Mouse (Mus musculus) kidney, postnatal 4 days (tissue): ENCODE results near the gene Lpp.

Experiments used
- DNase-seq, 2 experiments: peaks; one replicate each; pipeline ENCODE4 v3.0.0; 2021; ENCODE audit warnings: mixed read lengths in 2 of 2

The Lpp gene

DNA sequence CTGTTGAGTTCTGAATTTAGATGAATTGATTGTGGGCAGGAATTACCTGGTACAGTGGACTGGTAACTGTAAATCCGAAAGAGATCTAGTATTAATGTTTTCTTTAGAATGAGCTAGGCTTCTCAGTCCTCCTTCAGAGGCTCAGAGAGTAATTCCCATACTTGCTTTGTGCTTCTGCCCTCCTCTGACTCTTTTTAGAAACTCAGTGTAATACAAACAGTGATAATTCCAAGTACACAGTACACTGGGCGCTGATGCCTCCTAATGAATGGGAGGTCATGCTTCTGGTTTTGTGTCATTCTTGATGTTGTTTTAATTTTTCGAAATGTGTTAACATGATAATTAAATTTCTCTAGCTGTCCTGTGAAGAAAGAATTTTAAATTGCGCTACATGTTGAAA is 347.4 kb downstream of the Lpp start:
- DNase-seq, result no peak

DNA sequence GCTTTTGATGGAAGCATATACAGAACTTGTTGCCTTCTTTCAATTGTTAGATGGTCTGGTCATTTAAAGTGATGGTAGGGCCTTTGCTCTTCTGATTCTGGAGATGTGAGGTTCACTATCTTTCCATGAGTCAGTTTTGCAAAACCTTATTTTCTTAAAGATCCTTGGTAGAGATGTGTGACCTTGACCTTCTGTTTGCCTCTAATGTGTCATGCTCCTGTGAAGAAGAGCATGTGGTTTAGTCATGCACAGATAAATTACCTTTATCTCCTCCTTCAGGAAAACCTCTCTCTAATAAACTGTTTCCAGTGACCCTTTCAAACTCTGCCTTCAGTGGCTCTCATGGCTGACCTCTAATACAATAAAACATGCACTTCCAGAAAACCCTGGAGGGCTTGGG is 356.5 kb downstream of the Lpp start:
- no peak for DNase-seq

DNA sequence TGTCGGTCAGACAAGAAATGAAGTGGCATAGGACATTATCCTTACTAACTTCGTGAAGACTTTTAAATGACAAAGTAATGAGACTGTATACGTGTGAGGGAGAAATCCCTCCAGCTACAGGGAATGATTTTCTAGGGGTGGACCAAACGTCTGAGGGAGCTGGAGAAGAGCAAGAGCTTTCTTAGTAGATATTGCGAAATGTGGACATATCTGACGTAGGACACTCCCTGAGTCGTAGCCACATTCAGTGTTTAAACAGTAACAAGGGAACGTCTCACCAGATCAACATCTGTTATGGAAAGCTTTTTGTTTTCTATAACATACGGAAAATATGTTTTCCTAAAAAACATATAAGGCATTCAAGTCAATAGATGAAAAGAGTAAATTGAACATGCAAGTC is 362.8 kb downstream of the Lpp start:
- DNase-seq, result no peak

DNA sequence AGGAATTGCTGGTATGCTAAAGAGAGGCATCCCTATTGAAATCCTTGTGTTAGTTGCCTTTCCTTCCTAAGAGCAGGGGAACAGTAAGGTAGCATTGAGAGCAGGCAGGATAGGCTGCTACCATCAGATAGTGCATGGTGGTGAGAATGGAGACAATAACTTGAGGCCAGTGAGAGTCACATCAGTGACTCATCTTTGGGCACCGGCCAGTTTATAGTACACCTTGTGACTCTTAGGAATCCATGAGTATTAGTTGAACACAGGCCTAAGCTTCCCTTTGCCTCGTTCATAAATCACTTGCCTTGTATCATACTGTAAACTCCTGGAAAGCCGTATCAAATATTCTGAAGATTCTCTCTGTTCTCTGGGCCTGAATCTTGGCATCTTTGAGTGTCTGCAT is 372.7 kb downstream of the Lpp start:
- DNase-seq, result no peak

DNA sequence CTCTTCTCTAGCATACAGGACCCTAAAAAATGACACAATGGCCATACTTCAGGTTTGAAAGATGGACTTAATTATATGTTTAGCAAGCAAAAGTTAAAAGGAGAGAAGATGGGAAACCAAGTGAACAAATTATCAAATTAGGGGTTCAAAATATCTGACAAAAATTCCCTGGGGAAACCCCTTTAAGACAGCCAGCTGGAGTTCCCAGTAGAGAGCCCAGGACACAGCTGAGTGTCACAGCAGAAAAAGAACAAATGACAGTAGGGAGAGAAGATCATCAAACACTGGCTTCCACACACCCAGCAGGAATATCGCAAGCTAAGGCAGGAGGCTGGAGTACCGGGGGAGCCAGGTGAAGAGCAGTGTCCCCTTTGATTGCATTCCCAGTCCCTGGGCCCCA is 373.3 kb downstream of the Lpp start:
- DNase-seq, result no peak

DNA sequence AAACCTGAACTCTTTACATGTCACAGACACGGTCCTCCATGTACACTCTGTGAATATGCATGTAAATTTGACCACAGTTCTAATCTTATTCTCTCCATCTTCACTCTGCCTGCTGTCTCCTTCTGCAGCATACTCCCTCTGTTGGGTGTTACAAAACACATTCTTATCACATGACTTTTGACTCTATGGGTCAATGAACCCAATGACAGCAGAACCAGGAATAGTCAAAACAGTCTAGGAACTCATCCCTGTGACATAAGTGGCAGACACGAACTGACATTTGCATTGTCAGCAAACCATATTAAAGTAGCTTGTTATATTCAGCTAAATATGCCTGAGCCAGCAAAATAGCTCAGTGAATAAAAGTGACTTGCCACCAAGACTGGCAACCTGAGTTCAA is 383.7 kb downstream of the Lpp start:
- DNase-seq, result no peak

DNA sequence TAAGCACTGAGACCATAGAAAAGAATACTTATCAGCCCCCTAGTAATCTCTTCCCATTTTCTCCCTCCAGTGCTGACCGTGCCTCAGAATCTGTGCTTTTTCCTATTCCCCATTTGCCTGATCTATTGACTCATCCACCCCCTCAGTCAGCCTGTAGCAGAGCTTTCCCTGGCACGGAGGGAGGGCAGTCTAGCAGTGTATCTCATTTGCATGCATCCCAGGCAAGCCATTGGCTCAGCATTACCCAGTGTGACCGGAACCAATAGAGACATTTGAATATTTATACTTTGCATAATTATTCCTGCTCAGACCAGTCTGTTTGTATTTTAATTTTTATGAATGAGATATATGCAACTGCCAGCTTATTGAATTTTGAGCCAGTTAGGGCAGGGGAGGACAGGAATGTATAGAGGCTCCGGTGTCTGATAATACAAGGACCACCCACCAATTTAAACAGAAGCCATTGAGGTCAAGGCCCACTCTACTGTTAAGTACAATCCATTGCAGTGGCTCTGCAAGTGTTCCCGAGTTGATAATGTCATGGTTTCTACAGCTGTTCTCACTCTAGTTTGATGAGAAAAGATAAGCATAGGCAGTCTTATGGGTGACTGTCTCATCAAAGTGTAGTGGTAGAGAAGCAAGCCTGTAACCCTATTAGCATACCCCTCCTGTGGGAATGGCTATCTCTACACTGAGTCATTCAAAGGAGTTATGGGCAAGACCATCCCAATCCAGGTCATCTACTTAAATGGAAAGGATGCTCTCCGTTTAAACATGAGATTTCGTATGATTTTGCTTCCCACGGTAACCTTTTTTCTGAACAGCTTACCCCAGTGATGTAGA is 385.3 kb downstream of the Lpp start:
- DNase-seq, result no peak

DNA sequence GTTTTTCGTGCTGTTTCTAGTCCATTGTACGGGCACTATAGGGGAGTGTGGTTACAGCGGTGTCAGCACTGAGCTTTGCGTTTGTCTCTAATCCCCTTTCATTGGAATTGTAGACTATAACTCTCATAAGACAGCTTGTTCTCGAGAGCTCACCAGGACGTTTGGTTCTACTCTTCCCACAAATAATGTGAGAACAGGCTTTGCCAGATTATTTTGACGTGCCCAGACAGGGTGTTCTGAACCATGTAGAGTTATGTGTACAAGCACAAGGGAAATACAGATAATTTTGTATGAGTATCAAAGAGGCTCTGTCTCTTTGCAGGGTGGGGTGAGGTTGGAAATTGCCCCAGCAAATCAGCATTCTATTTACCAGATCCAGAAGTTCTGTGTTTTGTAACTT is 387.2 kb downstream of the Lpp start:
- no peak for DNase-seq

DNA sequence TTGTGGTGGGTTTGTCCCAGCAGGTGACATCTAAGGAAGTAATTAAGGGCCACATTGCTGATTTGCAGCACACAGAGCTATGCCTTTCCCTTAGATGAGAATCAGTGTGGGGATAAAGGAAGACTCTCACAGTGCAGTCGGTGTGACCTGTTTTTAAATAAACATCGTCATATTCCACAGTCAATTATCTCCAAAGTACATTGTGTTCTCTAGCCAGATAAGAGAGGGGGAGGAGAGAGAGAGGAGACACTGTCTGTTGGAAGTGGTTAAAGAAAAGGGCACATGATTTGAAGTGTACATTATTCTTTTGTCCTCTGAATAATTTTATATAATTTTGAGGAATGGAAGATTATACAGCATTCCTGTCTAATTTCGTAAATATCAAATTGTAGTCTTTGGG is 388.6 kb downstream of the Lpp start:
- DNase-seq, result no peak

DNA sequence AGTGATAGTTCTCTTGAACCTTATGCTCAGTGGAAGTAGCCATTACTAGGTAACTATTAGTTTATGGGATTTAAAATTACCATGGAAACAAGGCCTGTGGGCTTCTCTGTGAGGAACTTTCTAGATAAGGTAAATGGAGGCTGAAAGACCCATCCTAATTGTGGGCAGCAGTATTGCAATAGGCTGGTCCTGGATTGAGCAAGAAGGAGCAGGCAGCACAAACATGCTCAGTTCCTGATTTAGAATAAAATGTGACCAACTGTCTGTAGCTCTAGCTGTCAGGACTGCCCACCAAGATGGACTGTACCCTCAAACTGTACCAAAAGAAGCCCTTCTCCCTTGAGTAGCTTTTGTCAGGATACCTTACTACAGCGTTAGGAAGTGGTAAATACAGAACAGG is 392.3 kb downstream of the Lpp start:
- no peak for DNase-seq

DNA sequence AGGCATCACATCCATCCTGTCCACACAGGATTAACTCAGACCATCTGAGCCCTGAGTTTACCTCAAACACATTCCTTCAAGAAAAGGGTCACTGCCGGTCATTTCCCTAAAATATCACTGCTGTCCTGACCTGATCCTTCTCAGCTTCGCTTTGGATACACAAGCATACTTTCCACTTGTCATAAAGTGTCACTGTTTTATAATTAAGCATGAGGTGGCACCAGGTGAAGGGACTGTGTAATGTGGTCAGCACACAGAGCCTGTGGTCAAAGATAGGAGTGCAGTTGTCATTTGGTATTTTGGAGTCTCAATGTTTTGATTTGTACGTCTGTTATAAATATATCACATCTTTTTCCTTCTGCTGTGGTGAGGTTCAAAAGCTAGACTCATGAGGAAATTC is 395.7 kb downstream of the Lpp start:
- DNase-seq, result no peak

DNA sequence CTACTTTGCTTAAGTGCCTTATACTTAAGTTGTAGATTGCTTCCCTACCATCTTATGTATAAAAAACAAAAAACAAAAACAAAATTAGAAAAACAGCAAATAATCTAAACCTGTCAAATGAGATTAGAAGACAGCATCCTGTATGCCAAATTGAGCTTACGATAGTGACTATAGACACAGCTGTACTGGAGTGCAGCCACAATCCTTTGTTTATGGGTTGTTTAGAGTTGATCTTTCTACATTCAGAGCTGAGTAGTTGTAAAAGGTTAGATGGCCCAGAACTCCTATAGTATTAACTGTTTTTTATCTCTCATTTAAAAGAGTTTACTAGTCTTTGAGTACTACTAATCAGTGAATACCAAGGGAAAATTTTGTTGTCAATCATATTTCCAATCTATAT is 398.1 kb downstream of the Lpp start:
- DNase-seq, result no peak

DNA sequence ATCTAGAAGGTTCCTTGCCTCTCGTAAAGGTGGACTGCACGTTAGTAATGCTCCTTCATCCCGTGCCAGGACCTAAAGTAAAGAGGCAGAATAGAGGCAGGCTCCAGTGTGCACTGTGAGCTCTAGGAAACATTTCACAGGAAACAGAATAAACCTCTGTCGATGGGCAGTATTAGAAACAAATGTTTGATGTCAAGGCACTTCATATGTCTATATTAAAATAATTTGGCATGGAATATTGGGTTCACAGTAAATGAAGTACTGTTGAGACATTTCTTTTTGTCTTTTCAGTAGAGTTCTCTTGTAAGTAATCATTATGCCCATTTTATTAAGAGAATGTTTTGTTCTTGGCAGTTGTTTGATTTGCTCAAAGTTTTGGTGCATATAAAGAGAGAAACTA is 398.7 kb downstream of the Lpp start:
- DNase-seq, result no peak

DNA sequence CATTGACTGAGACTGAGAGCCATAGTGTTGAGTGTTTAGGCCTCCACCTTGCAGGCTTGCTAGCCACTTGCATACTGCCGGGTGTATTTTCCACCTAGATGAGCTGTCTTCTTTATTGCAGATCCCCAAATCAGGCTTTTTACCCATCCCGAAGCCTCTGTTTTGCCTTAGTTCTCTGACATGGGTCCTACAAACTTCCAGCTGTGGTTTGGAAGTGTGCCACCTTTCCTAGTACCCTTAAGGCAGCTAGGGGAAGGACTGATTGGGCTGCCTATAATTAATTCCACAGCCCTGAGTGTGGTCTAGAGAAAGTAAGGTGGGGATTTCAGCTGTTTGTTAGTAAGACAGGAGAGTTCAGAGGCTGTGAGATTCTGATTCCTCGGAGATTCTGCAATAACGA is 399.5 kb downstream of the Lpp start:
- no peak for DNase-seq

DNA sequence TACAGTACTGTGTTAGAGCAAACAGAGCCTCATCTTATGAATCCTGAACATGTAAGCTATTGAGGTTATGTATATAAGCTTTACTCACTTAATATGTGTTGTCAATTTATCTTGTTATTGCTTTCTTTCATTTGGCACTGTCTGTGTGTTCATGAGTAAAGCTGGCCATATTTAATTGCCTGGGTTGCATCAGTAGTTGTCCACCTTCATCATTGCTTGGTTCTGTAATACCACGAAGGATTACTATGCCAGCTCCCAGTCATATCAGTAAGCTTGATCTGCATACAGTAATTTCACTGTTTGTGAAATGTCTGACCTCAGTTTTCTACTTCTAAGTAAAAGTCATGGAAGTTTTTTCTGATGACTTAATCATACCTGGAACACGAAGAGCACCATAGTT is 401.4 kb downstream of the Lpp start:
- no peak for DNase-seq

DNA sequence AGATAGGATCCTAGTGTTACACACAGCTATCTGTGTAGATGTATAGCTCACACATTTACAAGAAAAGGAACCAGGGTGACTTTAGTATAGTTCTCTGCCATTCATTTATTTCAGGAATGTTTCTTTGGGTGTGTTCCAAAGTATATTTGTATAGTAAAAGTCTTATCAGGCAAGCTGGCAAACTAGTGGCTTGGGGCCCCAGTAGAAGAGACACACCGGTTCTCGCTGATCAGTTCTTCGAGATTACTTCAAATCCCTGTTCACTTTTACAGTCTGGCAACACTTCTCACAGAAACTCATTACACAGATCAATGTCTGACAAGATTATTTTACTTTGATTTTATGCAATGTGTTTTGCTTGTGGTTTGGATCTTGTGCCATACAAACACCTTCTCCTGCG is 408.0 kb downstream of the Lpp start:
- DNase-seq, result no peak

DNA sequence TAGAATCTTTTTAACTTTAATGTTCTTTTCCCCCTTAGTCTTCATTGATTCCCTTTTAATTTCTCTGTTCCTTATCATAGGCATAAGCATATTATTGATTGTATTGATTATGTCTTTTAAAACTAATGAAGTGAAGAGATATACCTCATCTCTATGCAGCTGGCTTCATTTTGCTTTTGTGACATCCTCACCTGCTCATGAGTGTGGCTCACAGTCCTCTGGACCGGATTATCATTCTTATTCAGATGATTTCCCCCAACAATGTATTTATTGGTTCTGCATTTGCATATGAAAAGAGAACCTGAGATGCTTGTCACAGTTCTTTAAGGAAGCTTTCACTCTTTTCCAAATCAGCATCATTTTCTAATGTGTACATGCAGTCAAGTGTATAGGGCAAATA is 408.5 kb downstream of the Lpp start:
- no peak for DNase-seq

DNA sequence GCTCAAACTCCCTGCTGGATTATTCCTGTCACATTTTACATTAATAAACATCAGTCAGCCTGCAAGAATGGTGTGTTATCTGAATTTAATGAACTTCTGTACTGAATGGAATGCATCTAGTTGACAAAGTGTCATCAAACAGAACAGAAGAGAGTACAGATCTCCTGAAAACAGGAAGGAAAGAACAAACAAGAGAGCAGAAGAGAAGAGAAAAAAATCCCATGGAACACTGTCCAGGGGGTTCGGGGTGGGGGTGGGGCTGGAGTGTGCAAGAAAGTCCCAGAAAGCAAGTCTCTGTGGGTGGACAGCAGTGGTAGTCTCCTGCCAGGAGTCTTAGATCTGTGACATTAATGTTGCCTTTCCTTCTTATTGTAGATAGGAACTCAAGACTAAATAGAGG is 412.8 kb downstream of the Lpp start:
- DNase-seq, result no peak

DNA sequence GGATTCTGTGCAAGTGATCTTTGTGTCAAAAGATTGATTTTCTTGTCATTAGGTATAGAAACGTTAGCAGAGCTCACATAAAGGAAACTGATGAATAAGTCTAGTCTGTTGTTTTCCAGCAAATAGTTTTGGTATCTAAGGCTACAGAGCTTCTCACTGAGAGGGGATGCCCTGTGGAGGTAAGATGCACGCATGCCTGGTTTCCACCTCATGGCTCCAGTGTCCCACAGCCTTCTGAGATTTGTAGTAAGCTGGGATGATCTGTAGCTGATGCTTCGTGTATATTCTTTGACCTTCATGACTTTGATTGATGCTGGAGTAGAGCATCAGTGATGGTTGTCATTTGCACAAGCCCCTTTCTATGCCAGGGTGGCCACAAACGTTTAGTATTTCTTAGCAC is 414.3 kb downstream of the Lpp start:
- DNase-seq, result no peak

DNA sequence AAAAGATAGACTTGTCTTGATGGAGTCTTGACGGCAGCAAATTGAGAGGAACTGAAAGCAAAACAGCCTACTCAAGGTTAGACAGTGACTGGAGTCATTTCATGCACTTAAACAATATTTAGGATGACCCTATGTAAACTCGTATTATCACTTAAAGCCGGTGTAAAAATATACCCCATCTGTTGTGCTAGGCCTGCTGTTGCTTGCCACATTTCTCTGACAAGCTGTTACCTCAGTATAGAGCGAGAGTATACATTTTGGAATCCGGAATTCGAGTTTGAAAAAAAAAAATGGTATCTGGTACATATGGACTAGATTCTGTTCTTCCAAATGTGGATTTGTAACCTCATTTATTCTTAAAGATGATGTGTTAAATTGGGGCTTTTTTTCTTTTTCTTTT is 416.5 kb downstream of the Lpp start:
- no peak for DNase-seq

DNA sequence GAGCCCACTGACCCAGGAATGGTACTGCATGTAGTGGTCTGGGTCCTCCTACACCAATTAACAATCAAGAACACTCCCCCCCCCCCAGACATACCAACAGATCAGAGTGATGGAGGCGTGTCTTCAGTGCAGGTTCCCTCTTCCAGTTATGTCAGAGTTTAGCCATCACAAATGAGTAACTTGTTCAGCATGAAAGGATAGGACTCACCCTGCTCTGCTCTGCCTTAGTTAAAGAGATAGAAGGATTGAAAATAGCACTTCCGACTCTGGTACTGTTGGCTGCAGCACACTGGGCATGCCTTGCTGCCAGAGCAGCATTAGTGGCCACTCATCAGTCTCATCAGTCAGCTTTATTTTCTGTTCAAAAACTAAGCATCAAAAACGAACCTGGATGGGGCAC is 423.3 kb downstream of the Lpp start:
- no peak for DNase-seq

DNA sequence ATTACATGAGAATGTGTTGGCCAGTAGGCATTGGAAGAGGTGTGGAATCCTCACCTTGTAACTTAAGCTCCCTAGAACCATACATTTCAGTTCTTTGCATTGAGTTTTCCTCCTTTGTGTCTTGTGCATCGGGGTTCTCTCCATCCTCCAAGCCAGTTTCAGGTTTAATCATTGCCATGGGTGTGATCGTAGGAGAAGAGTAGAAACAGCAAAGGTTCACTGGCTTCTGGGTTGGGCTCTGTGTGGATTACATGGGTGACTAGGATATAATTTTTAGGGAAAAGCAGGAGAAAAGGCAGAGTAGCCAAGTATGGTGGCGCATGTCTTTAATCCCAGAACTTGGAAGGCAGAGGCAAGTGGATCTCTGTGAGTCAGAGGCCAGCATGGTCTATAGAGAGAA is 424.1 kb downstream of the Lpp start:
- no peak for DNase-seq

DNA sequence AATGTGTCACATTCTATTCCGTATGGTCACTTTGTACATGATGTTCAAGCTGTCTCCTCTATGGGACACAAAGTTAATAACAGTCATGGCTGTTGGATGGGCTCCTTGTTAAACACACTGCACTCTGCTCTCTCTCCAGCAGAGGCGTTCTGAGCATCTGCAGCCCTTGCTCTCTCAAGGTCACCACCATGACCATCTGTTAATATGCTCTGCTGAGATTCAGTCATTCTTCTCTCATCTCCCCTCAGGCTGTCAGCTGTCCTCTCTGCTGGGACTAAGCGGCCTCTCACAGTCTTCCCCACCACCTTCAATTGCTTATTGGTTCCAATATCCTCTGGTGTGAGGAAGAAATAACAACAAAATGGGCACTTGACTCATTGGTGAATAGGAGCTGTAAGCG is 425.8 kb downstream of the Lpp start:
- DNase-seq, result peak; percentile 9 to 29

DNA sequence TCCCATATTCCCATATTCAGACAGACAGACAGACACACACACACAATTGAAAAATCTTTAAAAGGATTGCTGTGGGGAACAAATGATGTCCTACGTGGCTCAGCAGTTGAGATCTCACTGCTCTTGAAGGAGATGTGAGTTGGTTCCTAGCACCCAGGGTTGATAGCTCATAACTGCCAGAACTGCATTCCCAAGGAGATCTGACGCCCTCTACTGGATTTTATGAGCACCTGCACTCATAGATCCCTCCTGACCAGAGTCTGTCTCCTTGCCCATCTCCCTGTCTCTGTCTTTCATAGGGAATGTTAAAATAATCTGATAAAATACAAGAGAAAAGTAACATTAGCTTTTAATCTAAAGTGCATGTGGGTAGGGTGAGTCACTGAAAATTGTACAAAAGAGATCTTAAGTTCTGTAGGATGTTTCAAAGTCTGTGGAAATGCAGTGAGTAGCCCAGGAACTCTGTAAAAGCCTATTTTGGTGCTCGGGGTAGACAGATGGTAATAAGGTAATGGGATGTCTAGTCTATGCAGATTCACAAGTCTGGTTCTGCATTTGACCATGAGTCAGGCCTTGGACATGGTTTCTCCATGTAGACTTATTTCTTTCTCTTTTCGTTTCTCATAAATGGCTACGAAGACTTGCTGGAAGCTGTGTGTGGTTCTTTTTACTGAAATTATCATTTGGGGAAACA is 429.0 kb downstream of the Lpp start:
- no peak for DNase-seq

DNA sequence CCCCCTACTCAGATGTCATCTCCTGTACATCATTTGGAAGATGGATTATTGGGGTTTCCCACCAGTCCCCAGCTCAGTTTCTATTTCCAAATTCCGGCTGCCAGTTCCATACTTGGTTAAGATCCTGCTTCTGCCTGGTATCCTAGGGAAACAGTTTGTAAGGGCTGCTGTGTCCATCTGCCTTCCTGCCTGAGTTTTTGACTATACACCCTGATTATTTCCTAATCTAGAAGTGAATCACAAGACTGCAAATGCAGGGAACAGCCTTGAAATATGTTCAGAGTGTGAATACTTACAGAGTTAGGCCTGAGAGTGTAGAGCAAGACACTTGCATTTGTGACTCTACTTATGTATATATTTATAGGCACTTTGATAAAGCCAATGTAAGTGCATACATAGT is 429.6 kb downstream of the Lpp start:
- DNase-seq, result no peak
